Mouse (Mus musculus): Measurements from ENCODE around the gene 1110051M20Rik.

The 1110051M20Rik gene

DNA sequence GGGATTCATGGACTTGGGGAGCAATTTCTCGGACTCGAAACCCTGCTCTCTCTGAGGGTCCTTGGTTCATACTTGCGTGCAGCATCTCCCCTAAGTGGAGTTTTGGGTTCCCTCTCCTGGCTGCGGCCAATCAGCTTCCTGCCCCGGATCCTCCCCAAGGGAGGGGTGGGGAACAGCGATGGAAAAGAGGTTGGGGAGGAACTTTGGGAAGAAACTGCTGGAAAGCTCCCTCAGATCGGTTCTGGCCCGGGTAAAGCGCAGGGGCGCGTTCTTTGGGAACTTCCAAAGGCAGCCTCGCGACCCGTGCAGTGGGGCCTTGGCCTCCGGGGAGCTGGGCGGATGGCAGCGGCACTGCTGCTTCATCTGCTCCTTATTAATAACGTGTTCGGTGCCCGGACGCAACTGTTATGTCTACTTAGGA lies 13.8 kb upstream of the 1110051M20Rik start:
- DNase-seq (ENCODE audit: extremely low read depth, low read depth, low spot score) = no peak

DNA sequence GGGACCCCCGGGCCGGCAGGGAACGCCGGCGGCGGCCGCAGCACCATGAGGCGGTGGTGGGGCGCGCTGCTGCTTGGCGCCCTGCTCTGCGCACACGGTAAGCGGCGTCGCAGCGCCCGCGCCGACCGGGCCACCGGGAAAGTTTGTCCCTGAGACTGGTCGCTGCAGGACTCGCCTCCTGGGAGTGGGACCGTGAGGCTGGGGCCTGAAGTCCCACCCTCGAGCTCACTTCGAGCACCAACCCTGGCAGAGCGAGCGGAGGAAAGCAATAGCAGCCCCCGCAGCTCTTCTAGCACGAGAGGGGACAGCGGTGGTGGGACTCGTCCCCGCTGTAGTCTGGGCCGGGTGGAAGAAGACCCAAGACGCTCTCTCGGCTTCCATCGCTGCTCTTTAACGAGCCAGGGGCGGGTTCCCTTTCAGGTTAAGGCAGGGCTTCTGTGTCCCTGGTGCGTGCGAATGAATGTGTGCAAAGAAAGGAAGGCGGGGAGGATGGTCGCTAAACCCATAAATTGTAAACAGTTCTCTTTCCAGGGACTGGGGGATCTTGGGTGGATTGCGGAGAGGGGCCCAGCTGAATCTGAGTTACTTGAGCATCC lies 13.2 kb upstream of the 1110051M20Rik start:
- DNase-seq (ENCODE audit: extremely low read depth, low read depth, low spot score) = no peak

DNA sequence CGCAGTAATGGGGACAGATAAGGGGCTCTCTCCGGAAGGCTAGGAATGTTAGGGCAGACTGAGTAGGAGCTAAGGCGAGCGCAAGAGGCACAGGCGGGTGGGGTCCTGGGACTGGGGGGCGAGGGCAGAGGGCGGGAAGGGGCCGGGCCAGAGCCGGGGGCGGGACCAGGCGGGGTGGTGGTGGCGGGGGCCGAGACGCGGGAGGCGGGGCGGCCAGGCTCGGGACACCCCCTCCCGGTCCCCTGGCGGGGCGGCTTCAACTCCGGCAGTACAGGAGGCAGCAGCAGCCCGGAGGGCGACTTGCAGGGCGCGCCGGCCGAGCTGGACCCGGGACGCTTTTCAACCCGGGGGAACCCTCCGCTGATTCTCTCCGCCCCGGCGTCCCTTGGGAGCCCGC lies 12.8 kb upstream of the 1110051M20Rik start, which contains the start of gene Lrp4:
TSS of gene Lrp4 (plus strand) at position 253 of the 397 bp plus-strand sequence.
- no peak for DNase-seq (ENCODE audit: extremely low read depth, low read depth, low spot score)

DNA sequence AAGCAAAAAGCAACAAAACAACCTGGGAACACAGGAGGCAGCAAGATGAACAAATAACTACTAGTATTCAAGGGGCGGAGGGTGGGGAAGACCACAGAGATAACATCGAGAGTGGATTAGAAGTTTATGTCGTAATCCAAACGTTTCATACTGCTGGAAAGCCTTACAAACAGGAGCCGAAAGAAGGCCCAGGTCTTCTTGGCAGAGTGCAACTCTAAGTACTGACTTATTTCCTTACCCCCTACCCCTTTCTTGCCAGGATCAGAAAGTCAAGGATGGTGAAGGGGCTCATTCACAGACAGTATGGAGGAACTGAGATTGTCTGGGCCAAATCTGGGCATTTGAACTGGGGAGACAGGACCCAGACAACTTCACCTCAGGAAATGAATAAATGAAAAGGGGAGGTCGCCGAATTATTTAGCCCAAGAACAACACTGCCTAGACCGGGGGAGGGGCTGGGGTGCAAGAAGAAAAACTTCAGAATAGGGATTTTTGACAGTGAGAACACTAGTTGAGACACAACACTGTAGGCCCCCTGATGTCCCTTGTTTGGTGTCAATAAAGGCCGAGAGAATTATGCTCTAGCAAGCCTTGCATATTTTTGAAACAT lies 12.1 kb upstream of the 1110051M20Rik start:
- DNase-seq (ENCODE audit: extremely low read depth, low read depth, low spot score) = no peak

DNA sequence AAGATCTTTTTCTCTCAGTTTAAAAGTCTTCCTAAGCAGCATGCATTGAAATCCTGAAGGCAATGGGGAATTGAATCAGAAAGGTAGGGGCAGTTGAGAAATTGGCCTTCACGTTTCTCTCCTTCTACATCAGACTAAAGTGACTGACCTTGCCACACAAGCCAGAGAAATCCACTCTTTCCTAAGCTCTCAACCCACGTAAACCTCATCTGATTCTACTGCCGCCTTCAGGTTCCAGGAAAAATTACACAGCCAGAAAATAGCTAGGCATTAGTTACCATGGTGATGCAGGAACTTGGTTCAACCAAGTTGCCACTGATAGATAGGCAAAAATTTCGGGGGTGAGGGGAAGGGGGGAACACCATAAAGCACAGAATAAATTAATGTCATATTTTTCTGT lies 11.3 kb upstream of the 1110051M20Rik start:
- no peak for DNase-seq (ENCODE audit: extremely low read depth, low read depth, low spot score)

DNA sequence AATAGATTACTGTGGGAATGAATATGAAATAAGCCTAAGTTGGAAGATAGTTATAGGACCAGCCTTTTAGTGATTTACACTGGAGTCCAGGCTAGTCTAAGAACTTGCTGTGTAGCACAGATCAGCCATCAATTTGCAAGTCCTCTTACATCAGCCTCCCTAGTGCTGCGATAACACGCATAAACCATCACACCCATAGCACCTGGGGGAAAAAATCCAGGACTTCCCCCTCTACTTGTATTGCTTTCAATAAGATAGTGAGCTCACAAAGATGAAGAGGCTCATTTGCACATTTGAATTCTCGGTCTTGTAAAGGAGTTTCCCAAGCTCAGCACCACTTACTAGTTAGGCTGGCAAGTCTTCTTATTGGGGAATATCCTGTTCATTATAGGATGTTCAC lies 9.9 kb upstream of the 1110051M20Rik start:
- DNase-seq (ENCODE audit: extremely low read depth, low read depth, low spot score) = no peak

DNA sequence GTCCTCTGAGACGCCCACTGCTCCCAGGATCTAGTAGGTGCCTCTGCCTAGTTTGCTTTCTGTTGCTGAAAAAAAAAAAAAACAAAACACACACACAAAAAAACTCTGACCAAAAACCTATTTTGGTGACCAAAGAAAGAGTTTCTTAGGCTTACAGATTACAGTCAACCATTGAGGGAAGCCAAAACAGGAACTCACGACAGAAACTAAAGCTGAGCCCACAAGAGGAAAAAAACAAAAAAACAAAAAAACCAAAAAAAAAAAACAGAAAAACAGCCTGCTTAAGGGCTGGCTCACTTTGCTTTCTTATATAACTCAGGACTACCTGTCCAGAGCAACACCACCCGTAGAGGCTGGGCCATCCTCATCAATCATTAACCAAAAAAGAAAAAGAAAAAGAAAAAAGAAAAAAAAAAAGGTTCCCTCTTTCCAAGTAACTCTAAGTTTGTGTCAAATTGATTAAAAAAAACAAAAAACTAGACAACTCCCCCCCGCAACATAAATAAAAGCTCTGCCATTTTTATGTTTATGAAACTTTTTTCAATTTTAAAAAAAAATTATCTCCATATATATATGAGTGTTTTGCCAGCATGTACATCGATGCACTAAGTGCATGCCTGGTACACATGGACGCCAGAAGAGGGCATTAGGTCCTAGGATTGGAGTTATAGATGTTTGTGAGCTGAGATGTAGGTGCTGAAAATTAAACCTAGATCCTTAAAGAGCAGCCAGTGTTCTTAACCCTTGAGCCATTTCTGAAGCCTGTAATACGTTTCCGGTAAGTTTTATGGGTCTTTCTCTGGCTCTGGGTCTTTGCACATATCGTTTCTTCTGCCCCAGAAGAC lies 8.9 kb upstream of the 1110051M20Rik start:
- DNase-seq (ENCODE audit: extremely low read depth, low read depth, low spot score) = no peak

DNA sequence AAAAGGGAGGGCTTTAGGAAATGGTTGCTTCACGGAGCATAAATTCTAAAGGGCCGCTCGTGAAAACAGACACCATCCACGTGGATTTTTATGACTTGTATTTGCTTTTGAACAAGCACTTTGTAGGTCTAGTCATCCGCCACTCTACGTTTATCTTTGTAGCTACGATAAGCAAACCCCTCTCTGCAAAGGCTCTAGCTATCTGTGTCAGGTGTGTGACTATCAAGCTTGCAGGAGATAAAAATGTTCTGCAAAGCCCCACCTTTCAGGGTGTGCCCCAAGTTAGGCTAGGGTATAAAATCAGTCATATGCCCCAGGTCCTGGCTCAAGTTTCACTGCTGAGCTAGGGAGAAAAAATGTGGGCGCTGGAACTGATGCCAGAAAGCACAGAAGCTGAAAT lies 8.2 kb upstream of the 1110051M20Rik start:
- no peak for DNase-seq (ENCODE audit: extremely low read depth, low read depth, low spot score)

DNA sequence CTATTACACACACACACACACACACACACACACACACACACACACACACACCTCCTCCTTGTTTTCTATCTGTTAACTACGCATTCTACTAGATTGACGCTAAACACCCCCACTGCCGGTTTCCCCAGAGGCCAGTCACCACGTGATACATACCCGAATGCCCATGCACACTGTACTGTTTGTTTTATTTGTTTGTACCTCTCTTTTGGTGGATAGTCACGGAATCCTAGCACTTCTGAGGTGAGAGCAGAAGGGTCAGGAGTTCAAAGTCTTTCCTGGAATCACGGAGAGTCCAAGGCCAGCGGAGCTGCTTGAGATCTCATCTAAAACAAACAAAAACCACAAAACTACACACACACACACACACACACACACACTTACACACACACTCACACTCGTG lies 5.8 kb upstream of the 1110051M20Rik start:
- no peak for DNase-seq (ENCODE audit: extremely low read depth, low read depth, low spot score)

DNA sequence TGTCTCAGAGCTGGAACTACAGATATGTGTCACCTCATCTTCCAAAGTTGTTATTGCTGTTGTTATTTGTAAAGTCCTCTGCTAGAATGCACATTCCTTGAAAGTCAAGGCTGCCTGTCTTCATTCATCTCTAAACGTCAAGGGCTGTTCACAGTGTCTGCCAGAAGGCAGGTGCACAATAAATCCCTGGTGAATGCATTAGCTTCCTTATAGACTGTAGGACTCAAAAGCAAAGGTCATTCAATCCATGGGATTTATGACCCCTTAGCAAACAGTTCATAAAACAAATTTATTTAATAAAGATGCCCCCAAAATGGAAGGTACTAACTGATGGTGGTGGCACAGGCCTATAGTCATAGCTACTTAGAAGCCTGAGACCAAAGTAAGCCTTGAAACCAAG lies 5.2 kb upstream of the 1110051M20Rik start:
- DNase-seq (ENCODE audit: extremely low read depth, low read depth, low spot score) = no peak

DNA sequence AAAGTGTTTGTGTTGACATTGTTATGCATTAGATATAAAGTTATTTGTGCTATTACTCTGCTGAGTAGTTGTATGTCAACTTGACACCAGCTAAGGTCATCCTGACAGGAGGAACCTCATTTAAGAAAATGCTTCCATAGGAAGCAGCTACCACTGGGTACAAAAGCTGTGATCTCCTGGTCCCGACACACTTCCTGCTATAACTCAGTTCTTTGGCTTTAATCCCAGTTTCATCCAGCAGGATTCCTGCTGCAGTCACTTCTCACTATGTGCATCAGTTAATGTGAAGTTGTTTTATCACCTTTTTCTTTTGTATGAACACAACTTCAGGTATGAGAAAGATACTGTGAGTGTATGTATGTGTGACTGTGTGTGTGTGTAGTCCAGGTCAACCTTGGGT lies 2.3 kb downstream of the 1110051M20Rik start:
- DNase-seq (ENCODE audit: extremely low read depth, low read depth, low spot score) = no peak

DNA sequence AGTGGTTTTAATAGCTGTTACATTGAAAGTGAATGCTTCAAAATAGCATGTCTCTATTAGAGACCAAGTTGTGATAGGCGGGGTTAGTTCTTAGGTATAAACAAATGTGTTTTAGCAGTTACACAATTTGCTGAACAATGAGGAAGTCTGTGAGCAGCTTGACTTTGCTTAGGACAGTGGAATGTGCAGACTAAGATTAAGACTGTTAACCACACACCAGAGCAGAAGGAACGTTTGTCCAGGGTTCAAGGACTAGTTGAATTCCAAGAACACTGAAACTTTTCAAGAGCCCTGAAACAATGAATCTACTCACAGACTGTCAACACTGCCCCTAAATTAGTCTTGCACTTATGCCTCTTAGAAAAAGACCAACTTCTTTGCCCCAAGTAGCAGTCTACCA lies 2.8 kb downstream of the 1110051M20Rik start:
- no peak for DNase-seq (ENCODE audit: extremely low read depth, low read depth, low spot score)

DNA sequence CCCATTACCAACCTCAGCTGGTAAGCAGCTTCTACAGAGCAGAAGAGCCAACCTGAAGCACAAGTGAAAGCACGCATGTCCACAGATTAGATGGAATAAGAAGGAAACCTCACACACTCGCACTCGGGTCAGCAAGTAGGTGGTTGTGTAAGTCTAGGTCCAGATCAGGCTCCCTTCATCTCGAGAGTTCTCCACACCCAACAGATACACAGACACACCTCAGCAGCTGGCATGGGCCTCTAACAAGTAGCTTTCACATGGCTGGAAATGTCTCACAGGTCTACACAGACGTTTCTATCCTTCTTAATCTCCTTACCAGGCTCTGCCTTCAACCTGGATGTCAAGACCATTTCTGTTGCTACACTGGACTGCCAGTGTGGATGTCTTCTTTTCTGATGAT lies 3.8 kb downstream of the 1110051M20Rik start:
- no peak for DNase-seq (ENCODE audit: extremely low read depth, low read depth, low spot score)

DNA sequence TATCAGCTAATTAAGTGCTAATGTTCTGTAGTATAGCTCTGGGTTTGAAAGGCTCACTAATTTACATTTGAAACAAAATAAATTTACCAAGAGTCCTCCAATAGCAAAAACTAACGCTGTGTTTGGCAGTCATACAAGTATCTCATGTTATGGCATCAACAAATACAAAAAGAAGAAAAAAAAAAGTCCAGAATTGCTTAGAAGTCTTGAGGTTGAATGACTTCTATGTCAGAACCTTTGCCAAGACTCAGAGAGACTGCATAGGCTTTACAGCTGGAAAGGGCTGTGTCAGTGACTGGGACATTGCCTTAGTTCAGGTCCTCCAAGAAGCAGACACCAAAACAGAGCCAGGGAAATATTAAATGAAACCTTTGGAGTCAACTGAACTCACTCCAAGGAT lies 4.6 kb downstream of the 1110051M20Rik start:
- DNase-seq (ENCODE audit: extremely low read depth, low read depth, low spot score) = no peak

DNA sequence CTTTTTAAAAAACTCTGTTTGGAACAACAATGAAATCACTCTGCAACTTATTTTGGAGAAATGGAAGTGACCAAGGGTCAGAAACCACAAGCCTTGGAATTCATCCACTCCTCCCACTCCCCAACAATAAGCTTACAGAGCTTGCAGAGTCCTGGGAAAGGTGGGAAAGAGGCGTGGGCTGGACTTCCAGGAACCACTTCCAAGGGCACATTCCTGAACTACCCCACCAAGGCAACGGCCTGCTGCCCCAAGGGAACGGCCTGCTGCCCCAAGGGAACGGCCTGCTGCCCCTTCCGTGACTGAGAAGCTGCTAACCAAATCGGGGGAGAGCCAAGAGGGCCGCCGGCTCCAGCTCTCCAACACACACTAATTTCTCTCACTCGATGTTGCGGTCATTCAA lies 5.2 kb downstream of the 1110051M20Rik start:
- no peak for DNase-seq (ENCODE audit: extremely low read depth, low read depth, low spot score)

DNA sequence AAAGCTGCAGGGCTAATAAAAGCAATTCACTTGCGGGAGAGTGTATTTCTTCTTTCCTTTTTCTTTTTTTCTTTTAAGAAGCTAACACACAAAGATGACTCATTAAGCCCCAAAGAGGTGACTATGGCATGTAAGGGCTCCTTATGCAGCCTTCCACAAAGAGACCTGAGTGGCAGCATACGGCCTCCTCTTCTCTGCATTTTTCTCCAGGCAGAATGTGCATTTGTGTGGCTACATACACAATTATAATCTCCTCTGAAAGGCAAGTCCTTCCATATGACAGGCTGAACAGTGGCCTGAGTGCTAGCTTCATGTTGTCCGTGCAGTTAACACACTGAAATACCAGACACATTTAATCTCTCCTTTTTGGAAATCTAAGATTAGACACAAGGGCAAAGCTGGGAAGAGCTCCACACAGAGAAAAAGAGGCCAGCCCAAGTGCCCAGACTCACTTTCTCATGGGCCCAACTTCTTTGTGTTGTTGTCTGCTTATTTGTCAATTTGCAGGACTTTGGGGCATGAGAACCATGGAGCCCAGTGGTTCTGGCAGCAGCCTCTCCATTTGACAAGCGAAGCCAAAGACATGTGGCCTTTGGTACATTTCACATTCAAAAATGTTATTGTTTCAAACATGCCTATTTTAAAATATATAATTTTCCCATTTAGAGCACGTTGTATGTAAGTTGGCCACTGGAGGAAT lies 7.2 kb downstream of the 1110051M20Rik start:
- DNase-seq (ENCODE audit: extremely low read depth, low read depth, low spot score) = no peak

DNA sequence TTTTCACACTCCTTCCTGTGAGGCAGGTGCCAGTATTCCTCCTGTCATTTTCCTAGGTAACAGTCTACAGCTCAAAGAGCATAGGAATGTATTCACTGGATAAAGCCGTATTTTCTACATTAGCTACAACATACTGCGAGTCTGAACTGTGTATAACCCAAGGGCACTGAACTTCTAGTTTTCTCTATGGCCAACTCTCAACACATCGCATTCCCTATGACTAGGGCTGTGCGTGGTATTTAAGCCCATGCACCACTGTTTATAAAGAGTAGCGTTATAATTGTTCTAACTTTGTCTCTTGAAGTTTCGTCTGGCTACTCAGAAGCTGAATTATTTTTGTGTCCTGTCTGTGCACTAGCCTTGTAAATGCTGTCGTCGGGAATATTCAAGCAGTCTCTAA lies 7.8 kb downstream of the 1110051M20Rik start:
- no peak for DNase-seq (ENCODE audit: extremely low read depth, low read depth, low spot score)

DNA sequence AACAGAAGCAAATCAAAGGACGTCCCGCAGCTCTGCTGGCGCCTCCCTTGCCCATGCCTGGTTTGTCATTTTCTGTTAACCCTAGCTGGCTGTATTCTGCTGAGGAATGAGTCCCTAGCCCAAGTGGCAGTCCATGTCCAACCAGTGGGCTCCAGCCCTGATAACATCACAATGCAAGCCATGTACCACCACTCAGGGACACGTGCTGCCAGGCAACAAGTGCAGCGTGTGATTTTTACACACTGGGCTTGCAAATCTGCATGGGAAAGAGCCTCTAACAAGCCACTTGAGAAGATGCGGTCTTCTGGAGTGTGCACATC lies 13.9 kb downstream of the 1110051M20Rik start:
- DNase-seq (ENCODE audit: extremely low read depth, low read depth, low spot score) = no peak

DNA sequence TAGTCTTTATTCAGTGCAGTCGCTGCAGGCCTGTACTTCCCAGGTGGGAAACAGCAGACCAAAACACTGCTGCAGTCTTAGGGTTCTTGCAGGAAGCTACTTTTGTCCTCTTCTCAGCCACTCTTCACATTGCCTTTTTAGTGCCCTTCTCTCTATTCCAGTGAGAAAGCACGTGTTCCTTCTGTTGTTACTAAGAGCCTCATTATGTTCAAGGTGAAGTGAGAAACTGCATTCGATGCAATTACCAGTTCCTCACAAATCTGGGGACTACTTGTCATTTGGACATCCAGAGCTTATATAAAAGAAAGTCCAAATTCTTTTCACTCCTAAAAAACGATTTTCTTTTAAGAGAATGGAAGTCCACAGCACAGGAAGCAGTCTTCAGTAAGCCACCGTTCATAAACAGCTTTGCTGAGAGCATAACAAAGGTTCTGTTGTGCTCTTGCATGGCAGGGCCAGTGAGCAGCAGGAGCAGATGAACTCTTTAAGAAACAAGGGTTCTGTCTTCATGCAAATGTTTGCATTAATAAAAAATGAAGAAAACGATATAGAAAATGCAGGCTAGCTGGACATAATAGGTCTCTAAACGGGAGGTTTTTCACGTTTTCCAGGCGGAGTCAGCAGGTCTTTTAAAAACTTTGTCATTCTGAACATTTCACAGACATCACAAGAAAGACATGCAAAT lies 14.4 kb downstream of the 1110051M20Rik start:
- DNase-seq (ENCODE audit: extremely low read depth, low read depth, low spot score) = no peak

DNA sequence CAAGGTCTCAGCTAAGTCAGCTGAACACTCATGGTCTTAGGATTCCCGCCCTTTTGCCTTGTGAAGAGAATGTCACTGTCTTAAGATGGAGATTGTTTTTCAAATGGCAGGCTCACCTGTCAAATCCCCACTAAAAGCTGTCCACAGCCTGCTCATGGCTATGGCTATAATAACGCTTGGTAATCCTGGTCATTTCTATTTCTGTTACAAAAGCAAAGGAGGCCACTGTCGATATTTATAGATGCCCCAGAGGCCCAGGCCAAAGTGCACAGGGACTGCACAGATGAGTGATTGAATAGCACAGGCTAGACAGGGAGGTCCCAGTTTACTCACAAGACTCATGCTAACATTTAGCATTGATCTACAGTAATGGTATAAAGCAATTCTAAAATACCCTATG lies 15.4 kb downstream of the 1110051M20Rik start:
- DNase-seq (ENCODE audit: extremely low read depth, low read depth, low spot score) = no peak

DNA sequence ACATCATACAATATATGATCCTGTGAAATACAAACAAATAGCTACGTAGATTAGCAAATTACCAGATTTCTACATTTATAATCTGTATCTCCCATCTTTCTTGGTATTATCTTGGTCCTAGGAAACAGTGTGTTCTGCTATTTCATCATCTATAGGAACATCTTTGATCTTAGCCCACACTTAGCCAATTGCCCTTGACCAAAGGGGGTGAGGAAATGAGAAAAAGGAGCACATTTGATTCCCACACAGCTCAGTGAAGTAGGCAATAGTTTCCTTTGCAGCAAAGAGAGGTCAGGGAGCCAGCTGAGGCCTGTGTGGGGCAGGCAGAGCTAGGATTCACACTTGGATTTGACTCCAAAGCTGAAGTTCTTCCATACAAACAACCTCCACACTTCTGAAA lies 18.2 kb downstream of the 1110051M20Rik start:
- DNase-seq (ENCODE audit: extremely low read depth, low read depth, low spot score) = no peak

Measured in fat pad, adult 2 months (tissue).